Mouse (Mus musculus) embryonic facial prominence, embryonic 13.5 days (tissue): ENCODE measurements around the gene Bend6. TPM values are rescaled to one million over a fixed set of nuclear protein-coding genes. Genes with fewer than 3 reads are reported as not detected.

Source experiments
- polyA plus RNA-seq: library from polyadenylated mRNA; unstranded; fragments of >200 nt; fragmentation: Nextera tagmentation; extraction: Ambion mirVana; gene quantifications from 2 replicates; pipeline ENCODE4 v1.2.1, GENCODE M21; 2015

The Bend6 gene
- polyA plus RNA-seq, 1 experiment from 2014 or later: 1.8 TPM

Other genes starting within 250 kb of the Bend6 start
- 43.1 and 44.6 TPM in 2 replicates for gene Prim2, start 238.0 kb downstream of the Bend6 start, polyA plus RNA-seq
- gene Rab23, start 187.9 kb downstream of the Bend6 start, polyA plus RNA-seq: 37.7 and 38.0 TPM in 2 replicates
- 40.5 and 40.7 TPM in 2 replicates for gene Bag2, start 150.0 kb downstream of the Bend6 start, polyA plus RNA-seq
- 28.5 and 31.4 TPM in 2 replicates for gene Zfp451, start 93.2 kb downstream of the Bend6 start, polyA plus RNA-seq
- 24.5 and 26.4 TPM in 2 replicates for gene Dst, start 409 bp upstream of the Bend6 start, polyA plus RNA-seq